Mouse (Mus musculus): ENCODE results near the gene Gm21188. TPM values are rescaled to one million over a fixed set of nuclear protein-coding genes. Genes with fewer than 3 reads are reported as not detected.
A peak's percentile ranks its signal among the peaks of the same experiment; 100 is the strongest.
"Not testable (repeated sequence)": the region's sequence is repeated elsewhere in the genome, so short reads cannot be mapped to it uniquely, and the experiment has no call there.

The Gm21188 gene
- polyA plus RNA-seq (2014; fragmentation: Nextera tagmentation; extraction: Ambion mirVana): not detected in 2 replicates

DNA sequence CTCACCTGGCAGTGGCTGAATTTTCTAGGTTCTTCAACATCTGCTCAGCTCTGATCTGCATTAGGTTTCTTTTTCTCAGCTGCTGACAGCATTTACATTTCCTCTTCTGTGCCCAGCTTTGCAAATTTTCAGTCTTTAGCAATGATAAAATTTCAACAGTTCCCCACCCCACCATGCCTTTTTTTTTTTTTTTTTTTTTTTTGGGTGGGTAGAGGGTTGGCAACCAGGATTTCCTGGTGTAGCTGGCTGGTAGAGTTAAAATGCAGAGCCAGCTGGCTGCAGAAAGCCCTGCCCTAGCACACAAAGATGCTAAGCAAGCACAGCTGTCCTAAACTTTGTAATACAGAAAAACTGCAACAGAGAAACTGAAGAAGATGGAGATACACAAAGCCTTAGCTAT, at the start of gene Gm21188:
Gene Gm21188, minus strand, starts transcription at position 110 of the 400 bp plus-strand sequence.
- H3K4me2 ChIP-seq (ENCODE audit: low read depth, low read length); H3K36me3 ChIP-seq (ENCODE audit: control insufficient read depth, insufficient read depth, low read length); H3K4me3 ChIP-seq (ENCODE audit: low read depth, low read length); H3K9ac ChIP-seq (replicated peaks; ENCODE audit: low read depth, low read length); H3K27ac ChIP-seq (ENCODE audit: low read depth, low read length); H3K9me3 ChIP-seq (ENCODE audit: control insufficient read depth, low read length); ATAC-seq (ENCODE audit: low read depth); H3K4me1 ChIP-seq (ENCODE audit: control insufficient read depth, insufficient read depth, low read length); H3K27me3 ChIP-seq (ENCODE audit: control insufficient read depth, insufficient read depth, low read length): not testable (repeated sequence)

DNA sequence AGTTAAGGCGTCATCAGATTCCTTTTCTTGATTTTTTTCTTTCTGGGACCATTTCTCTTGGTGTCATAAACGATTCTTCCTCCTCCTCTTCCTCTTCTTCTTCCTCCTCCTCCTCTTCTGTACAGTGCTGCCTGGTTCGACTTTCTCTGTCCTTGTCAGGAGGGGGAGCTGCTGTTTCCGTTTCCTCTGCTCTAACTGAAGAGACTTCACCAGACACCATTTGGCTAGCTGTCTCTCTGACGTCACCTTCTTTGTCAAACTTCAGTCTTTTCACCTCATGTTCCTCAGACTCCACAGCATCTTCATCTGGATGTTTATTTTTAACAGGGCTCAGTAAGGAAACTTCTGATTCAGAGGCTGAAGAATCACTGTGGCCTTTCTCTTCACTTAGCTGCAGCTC, 47.3 kb upstream of the Gm21188 start:
- H3K4me2 ChIP-seq (ENCODE audit: low read depth, low read length); H3K4me1 ChIP-seq (ENCODE audit: control insufficient read depth, insufficient read depth, low read length); H3K27ac ChIP-seq (ENCODE audit: low read depth, low read length); H3K27me3 ChIP-seq (ENCODE audit: control insufficient read depth, insufficient read depth, low read length); H3K9ac ChIP-seq (replicated peaks; ENCODE audit: low read depth, low read length); H3K36me3 ChIP-seq (ENCODE audit: control insufficient read depth, insufficient read depth, low read length); H3K4me3 ChIP-seq (ENCODE audit: low read depth, low read length); H3K9me3 ChIP-seq (ENCODE audit: control insufficient read depth, low read length); ATAC-seq (ENCODE audit: low read depth): not testable (repeated sequence)
- no CpG with 5 or more reads among the region's 5 CpGs for WGBS

DNA sequence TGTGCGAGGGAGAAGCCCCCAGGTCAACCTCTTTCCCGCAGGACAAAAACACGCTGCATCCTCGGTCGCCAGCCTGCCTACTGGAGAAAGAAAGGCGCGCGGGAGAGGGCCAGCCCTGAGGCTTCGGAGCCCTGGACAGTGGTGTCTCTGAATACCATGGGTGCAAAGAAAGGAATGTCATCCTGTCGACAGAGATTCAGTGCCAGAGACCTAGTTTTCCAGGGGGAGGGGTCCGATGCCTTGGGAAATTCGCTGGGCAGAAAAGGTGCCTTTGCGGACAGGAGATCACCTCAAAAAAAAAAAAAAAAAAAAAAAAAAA, 44.9 kb upstream of the Gm21188 start:
- H3K9me3 ChIP-seq (ENCODE audit: control insufficient read depth, low read length); H3K27me3 ChIP-seq (ENCODE audit: control insufficient read depth, insufficient read depth, low read length); H3K4me2 ChIP-seq (ENCODE audit: low read depth, low read length); H3K27ac ChIP-seq (ENCODE audit: low read depth, low read length); H3K9ac ChIP-seq (replicated peaks; ENCODE audit: low read depth, low read length); H3K4me3 ChIP-seq (ENCODE audit: low read depth, low read length); H3K4me1 ChIP-seq (ENCODE audit: control insufficient read depth, insufficient read depth, low read length); H3K36me3 ChIP-seq (ENCODE audit: control insufficient read depth, insufficient read depth, low read length): not testable (repeated sequence)
- ATAC-seq (ENCODE audit: low read depth): 0 out of 2 replicates have a peak, but pooled peaks have one; percentile 20
- WGBS: 0% methylated on average over 5 of the region's 13 CpGs

DNA sequence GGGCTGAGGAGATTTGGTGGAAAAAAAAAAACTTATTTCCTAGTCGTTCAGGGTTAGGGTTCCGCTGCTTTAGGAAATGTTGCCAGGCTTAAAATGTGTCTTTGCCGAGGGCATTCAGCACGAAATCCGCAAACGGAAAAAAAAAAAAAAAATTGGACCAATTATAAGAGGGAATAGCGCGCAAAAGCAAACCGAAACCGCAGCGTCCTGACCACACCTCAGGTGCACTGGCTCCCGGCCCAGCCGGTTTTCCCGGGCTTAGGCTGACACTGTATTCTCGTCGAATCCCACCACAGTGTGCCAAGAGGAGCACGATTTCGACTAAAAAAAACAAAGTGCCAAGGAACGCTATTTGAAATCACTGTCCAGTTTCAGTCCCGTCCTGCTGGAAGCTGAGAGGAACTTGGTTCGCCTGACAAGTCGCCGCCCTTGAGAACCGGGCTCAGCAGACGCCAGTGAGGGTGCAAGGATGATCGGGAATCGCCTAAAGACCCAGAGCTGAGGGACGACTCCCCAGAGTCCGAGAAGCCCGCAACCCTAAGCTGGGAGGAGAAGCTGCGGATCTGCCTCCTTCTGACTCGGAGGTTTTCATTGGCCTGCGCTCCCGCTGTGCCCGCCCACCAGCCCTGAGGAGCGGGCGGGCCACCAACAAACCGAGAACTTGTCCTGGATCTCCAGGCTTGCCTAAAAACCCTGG, 44.4 kb upstream of the Gm21188 start:
- H3K27me3 ChIP-seq (ENCODE audit: control insufficient read depth, insufficient read depth, low read length); H3K27ac ChIP-seq (ENCODE audit: low read depth, low read length); H3K36me3 ChIP-seq (ENCODE audit: control insufficient read depth, insufficient read depth, low read length); H3K4me2 ChIP-seq (ENCODE audit: low read depth, low read length); H3K4me1 ChIP-seq (ENCODE audit: control insufficient read depth, insufficient read depth, low read length); H3K9ac ChIP-seq (replicated peaks; ENCODE audit: low read depth, low read length); H3K4me3 ChIP-seq (ENCODE audit: low read depth, low read length); H3K9me3 ChIP-seq (ENCODE audit: control insufficient read depth, low read length): not testable (repeated sequence)
- ATAC-seq (ENCODE audit: low read depth): peak; percentile 42; the same call in 1 of the 2 replicates
- under 1% methylated on average over 21 of the region's 38 CpGs for WGBS

DNA sequence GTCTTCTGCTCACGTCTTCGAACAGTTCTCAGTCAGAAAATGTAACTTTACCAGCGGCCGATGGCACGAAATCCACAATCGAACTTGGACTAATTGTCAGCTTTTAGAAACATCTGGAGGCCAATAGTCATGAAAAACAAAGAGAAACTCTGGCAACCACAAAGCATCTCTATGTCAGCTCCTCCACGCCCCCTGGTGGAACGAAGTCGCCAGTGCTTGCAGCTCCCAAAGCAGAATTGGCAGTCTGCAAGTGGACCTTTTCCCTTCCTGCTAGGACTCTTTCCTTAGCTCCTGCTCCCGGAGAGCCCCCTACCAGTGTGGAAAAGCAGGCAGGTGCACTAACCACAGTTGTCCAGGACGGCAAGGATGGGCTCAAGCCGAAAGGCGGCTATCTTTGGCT, 41.0 kb upstream of the Gm21188 start:
- WGBS: no CpG with 5 or more reads among the region's 13 CpGs
- ATAC-seq (ENCODE audit: low read depth); H3K27me3 ChIP-seq (ENCODE audit: control insufficient read depth, insufficient read depth, low read length); H3K9ac ChIP-seq (replicated peaks; ENCODE audit: low read depth, low read length); H3K36me3 ChIP-seq (ENCODE audit: control insufficient read depth, insufficient read depth, low read length); H3K27ac ChIP-seq (ENCODE audit: low read depth, low read length); H3K4me3 ChIP-seq (ENCODE audit: low read depth, low read length); H3K4me1 ChIP-seq (ENCODE audit: control insufficient read depth, insufficient read depth, low read length); H3K9me3 ChIP-seq (ENCODE audit: control insufficient read depth, low read length); H3K4me2 ChIP-seq (ENCODE audit: low read depth, low read length): not testable (repeated sequence)

DNA sequence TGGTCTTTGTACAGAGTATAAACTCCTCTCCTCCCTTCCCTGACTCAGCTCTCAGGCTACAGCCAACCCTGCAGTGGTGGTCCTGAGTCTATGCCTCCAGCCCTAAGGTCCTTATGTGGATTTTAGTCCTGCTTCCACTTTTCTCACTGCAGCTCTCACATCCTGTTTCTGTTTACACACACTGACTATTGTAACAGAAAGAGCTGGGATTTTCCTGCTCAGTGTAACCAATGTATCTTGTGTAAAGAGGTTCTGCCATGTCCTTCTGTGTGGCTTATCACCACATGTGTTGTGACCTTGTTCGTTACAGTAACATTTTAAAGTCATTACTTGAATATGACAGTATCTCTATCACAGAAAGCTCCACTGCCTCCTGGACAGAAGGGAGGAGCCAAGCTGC, 27.6 kb upstream of the Gm21188 start:
- no CpG with 5 or more reads among the region's 1 CpGs for WGBS
- not testable (repeated sequence) for H3K4me3 ChIP-seq (ENCODE audit: low read depth, low read length); ATAC-seq (ENCODE audit: low read depth); H3K9ac ChIP-seq (replicated peaks; ENCODE audit: low read depth, low read length); H3K9me3 ChIP-seq (ENCODE audit: control insufficient read depth, low read length); H3K4me2 ChIP-seq (ENCODE audit: low read depth, low read length); H3K27ac ChIP-seq (ENCODE audit: low read depth, low read length); H3K27me3 ChIP-seq (ENCODE audit: control insufficient read depth, insufficient read depth, low read length); H3K4me1 ChIP-seq (ENCODE audit: control insufficient read depth, insufficient read depth, low read length); H3K36me3 ChIP-seq (ENCODE audit: control insufficient read depth, insufficient read depth, low read length)

DNA sequence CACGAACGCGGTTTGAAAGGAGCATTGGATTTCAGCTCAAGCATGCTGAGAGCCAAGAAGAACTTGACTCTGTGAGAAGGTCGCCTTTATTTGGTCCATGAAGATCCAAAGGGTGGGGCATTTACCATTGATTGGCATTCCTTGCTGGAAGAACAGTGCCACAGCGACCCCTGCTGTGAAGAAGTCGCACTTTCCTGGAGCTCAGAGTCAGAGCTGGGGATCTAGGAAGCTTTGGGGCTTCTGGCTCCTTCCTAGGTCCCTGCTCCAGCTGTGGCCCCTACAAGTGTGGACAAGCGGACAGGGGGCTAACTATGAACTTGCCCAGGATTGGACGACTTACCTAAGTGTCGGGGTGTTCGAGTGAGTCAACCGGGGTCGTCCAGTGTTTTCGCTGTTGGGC, 18.9 kb upstream of the Gm21188 start:
- H3K4me3 ChIP-seq (ENCODE audit: low read depth, low read length); H3K27ac ChIP-seq (ENCODE audit: low read depth, low read length); H3K36me3 ChIP-seq (ENCODE audit: control insufficient read depth, insufficient read depth, low read length); H3K4me2 ChIP-seq (ENCODE audit: low read depth, low read length); H3K9me3 ChIP-seq (ENCODE audit: control insufficient read depth, low read length); H3K27me3 ChIP-seq (ENCODE audit: control insufficient read depth, insufficient read depth, low read length); H3K4me1 ChIP-seq (ENCODE audit: control insufficient read depth, insufficient read depth, low read length); H3K9ac ChIP-seq (replicated peaks; ENCODE audit: low read depth, low read length): not testable (repeated sequence)
- peak; percentile 31; the same call in 1 of the 2 replicates for ATAC-seq (ENCODE audit: low read depth)
- WGBS: no CpG with 5 or more reads among the region's 13 CpGs

DNA sequence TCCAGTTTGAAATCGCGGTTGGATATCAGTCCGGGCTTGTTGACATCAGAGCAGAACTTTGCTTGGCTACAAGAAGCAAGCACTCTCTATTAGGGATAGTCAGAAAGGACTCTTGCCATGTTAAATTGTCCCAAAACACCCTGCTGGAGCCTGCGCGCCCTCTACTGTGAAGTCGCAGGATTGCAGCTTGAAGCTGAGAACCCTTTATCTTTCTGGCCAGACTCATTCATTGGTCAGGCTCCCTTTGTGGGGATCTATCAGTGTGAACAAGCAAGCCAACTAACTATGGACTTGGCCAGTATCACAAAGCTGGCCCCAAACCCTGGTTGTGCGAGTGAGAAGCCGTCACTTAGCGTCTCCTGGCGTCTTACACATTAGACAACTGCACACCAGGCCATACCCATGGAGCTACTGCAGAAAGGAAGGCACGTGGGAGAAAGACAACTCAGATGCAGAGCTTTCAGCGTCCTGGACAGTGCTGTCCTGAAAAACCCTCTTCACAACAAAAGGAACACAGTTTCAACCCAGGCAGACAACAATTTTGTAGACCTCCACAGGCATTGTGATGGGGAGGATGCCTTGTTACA, 18.1 kb upstream of the Gm21188 start:
- ATAC-seq (ENCODE audit: low read depth); H3K9ac ChIP-seq (replicated peaks; ENCODE audit: low read depth, low read length); H3K4me2 ChIP-seq (ENCODE audit: low read depth, low read length); H3K36me3 ChIP-seq (ENCODE audit: control insufficient read depth, insufficient read depth, low read length); H3K9me3 ChIP-seq (ENCODE audit: control insufficient read depth, low read length); H3K4me3 ChIP-seq (ENCODE audit: low read depth, low read length); H3K4me1 ChIP-seq (ENCODE audit: control insufficient read depth, insufficient read depth, low read length); H3K27me3 ChIP-seq (ENCODE audit: control insufficient read depth, insufficient read depth, low read length); H3K27ac ChIP-seq (ENCODE audit: low read depth, low read length): not testable (repeated sequence)
- no CpG with 5 or more reads among the region's 12 CpGs for WGBS

DNA sequence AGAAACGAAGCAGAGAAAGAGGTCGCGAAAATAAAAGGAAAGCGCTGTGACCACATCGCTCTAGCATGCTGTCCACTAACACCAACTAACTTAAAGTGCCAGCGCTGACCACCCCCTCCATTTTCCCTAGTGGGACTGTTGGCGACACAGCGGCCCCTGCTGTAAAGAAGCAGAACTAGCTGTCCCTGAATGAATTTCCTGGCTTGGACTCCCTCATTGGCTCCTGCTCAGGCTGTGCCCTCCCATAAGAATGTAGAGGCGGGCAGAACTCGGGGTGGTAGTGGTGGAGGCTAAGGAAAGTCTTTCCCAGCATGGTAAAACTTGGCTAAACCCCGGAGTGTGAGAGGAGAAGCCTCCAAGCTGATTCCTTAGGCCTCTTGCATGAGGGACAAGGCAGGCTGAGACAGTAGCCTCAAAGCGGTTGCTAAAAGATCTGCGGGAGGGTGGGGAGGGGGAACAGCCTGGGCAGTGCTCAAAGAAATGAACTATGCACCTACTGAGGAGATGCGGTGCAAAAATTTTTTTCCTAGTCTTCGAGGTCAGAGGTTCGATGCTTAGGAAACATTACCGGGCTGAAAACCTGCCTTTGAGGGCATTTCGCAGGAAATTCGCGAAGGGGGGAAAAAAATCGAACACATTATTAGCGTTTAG, 11.6 kb upstream of the Gm21188 start:
- not testable (repeated sequence) for H3K4me2 ChIP-seq (ENCODE audit: low read depth, low read length); H3K4me1 ChIP-seq (ENCODE audit: control insufficient read depth, insufficient read depth, low read length); H3K4me3 ChIP-seq (ENCODE audit: low read depth, low read length); H3K9ac ChIP-seq (replicated peaks; ENCODE audit: low read depth, low read length); H3K9me3 ChIP-seq (ENCODE audit: control insufficient read depth, low read length); H3K36me3 ChIP-seq (ENCODE audit: control insufficient read depth, insufficient read depth, low read length); H3K27me3 ChIP-seq (ENCODE audit: control insufficient read depth, insufficient read depth, low read length); H3K27ac ChIP-seq (ENCODE audit: low read depth, low read length)
- peak; percentile 72; the same call in 1 of the 2 replicates for ATAC-seq (ENCODE audit: low read depth)
- WGBS: no CpG with 5 or more reads among the region's 22 CpGs

Measured in neural tube, embryonic 14.5 days (tissue).